Mouse (Mus musculus) right cerebral cortex, postnatal 10 days (tissue): ENCODE measurements around the gene Paqr5.

Source experiments
- DNase-seq, 2 experiments: peaks; one replicate each; pipeline ENCODE4 v3.0.0; 2021; ENCODE audit warnings: low spot score in 2 of 2

Gene Paqr5

GRCm38 (mm10) chr9:61910526-61911256 is 116.0 kb downstream of the Paqr5 start:
- no peak for DNase-seq

GRCm38 (mm10) chr9:61909633-61910032 is 117.0 kb downstream of the Paqr5 start:
- DNase-seq: no peak

GRCm38 (mm10) chr9:61908832-61909407 is 117.7 kb downstream of the Paqr5 start:
- no peak for DNase-seq

- no peak for DNase-seq
These were observed 118.3 kb downstream of the Paqr5 start for GRCm38 (mm10) chr9:61908341-61908740.

- DNase-seq: no peak
These were observed 118.9 kb downstream of the Paqr5 start for GRCm38 (mm10) chr9:61907621-61908295.

- no peak for DNase-seq
These were observed 119.7 kb downstream of the Paqr5 start for GRCm38 (mm10) chr9:61906912-61907311.

GRCm38 (mm10) chr9:61905576-61905975 is 121.1 kb downstream of the Paqr5 start:
- no peak for DNase-seq

- no peak for DNase-seq
These were observed 122.5 kb downstream of the Paqr5 start for GRCm38 (mm10) chr9:61904201-61904600.
